Mouse (Mus musculus) myocyte (in vitro differentiated cells): ENCODE data around the gene Ddx60. TPM values are rescaled to one million over a fixed set of nuclear protein-coding genes. Genes with fewer than 3 reads are reported as not detected.
"Not testable (repeated sequence)": the region's sequence is repeated elsewhere in the genome, so short reads cannot be mapped to it uniquely, and the experiment has no call there.

Experiments
- H3K27me3 ChIP-seq: one replicate; pipeline ENCODE4 v1.6.1; 2011; ENCODE audit not compliant: control insufficient read depth, insufficient read depth, insufficient read length
- H3K36me3 ChIP-seq: one replicate; pipeline ENCODE4 v1.6.1; 2011; ENCODE audit not compliant: control insufficient read depth, insufficient read depth
- H3K4me2 ChIP-seq: one replicate; pipeline ENCODE4 v1.6.1; 2011; ENCODE audit warnings: low read depth, control low read depth
- H3K4me3 ChIP-seq: one replicate; pipeline ENCODE4 v1.5.1; 2011; ENCODE audit warnings: mild to moderate bottlenecking, control low read depth, moderate library complexity
- H3K79me2 ChIP-seq: one replicate; pipeline ENCODE4 v1.6.1; 2011; ENCODE audit not compliant: control insufficient read depth, insufficient read depth
- H3ac ChIP-seq: one replicate; pipeline ENCODE4 v1.6.1; 2011; ENCODE audit not compliant: control insufficient read depth, insufficient read length
- CEBPB ChIP-seq: IDR thresholded peaks from 2 replicates; pipeline ENCODE4 v1.6.1; 2011; ENCODE audit warnings: mild to moderate bottlenecking, moderate library complexity; ENCODE audit not compliant: poor library complexity, insufficient read depth, severe bottlenecking
- E2F4 ChIP-seq: IDR thresholded peaks from one replicate; pipeline ENCODE4 v1.6.1; 2011; ENCODE audit warnings: mild to moderate bottlenecking, control low read depth, moderate library complexity; ENCODE audit not compliant: insufficient read depth
- MAX ChIP-seq: IDR thresholded peaks from one replicate; pipeline ENCODE4 v1.6.1; 2011; ENCODE audit warnings: low read depth, mild to moderate bottlenecking, control low read depth
- MYOD1 ChIP-seq, 3 experiments: IDR thresholded peaks; one replicate each; pipeline ENCODE4 v1.6.1; 2011; ENCODE audit warnings: control low read depth in 2 of 3, low read depth in 2 of 3, mild to moderate bottlenecking in 2 of 3, moderate library complexity in 1 of 3; ENCODE audit not compliant: insufficient read length in 2 of 3, control insufficient read depth in 1 of 3
- MYOG ChIP-seq, 3 experiments: IDR thresholded peaks; one replicate each; pipeline ENCODE4 v1.6.1; 2011; ENCODE audit warnings: control low read depth in 2 of 3, low read depth in 2 of 3, mild to moderate bottlenecking in 2 of 3; ENCODE audit not compliant: insufficient read length in 2 of 3, control insufficient read depth in 1 of 3, insufficient read depth in 1 of 3
- POLR2A ChIP-seq: IDR thresholded peaks from one replicate; pipeline ENCODE4 v1.6.1; 2011; ENCODE audit warnings: low read depth, mild to moderate bottlenecking, control low read depth, moderate library complexity; ENCODE audit not compliant: insufficient read length
- POLR2AphosphoS2 ChIP-seq: IDR thresholded peaks from one replicate; pipeline ENCODE4 v1.6.1; 2011; ENCODE audit warnings: low read depth, control low read depth; ENCODE audit not compliant: insufficient read length
- REST ChIP-seq: IDR thresholded peaks from one replicate; pipeline ENCODE4 v1.6.1; 2011; ENCODE audit warnings: mild to moderate bottlenecking, control low read depth, moderate library complexity; ENCODE audit not compliant: insufficient read depth, insufficient read length
- SRF ChIP-seq: IDR thresholded peaks from one replicate; pipeline ENCODE4 v1.6.1; 2011; ENCODE audit warnings: low read depth; ENCODE audit not compliant: control insufficient read depth, insufficient read length
- TCF12 ChIP-seq: IDR thresholded peaks from one replicate; pipeline ENCODE4 v1.6.1; 2011; ENCODE audit warnings: mild to moderate bottlenecking, control low read depth; ENCODE audit not compliant: poor library complexity, insufficient read depth, severe bottlenecking
- TCF3 ChIP-seq: IDR thresholded peaks from one replicate; pipeline ENCODE4 v1.6.1; 2011; ENCODE audit warnings: low read depth, control low read depth; ENCODE audit not compliant: insufficient read length
- USF1 ChIP-seq: IDR thresholded peaks from one replicate; pipeline ENCODE4 v1.6.1; 2011; ENCODE audit warnings: low read depth, mild to moderate bottlenecking, control low read depth, moderate library complexity
- polyA plus RNA-seq: library from polyadenylated mRNA; unstranded; fragments of >200 nt; fragmentation: generic; extraction: Trizol; gene quantifications from one replicate; pipeline ENCODE4 v1.2.1, GENCODE M21; 2012; ENCODE audit warnings: missing spikeins

Ddx60 gene
- polyA plus RNA-seq, 1 experiment = 0.04 TPM

DNA sequence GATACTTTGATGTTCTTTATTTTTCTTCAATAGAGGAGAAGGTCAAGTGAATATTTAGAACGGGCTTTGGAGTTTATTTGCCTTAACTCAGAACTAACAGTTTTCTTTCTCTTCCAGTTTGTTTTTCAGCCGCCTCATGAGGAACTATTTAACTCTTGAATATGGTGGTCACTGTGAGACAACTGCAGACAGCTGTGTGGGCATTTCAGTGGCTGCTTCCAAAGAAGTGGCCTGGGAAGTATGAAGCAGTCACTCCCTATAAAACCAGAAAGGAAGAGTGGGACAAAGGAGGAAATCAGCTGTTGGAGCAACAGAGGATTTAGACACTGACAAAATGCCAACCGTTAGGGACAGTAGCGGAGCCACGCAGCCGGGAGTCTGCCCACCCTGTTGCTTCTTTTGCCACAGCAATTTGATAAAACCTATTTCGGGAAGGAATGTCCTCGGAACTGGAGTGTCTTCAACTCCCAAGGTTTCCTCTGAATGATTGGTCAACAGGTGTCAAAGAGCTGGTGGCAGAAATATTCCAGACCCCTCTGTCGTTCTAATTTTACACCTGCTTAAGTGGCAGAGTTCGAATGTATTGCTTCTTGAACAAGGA is 6.3 kb upstream of the Ddx60 start:
- no peak overlapping the region for H3K4me3 ChIP-seq
- H3K36me3 ChIP-seq = no peaks in the 10 kb centered on the region
- H3K4me2 ChIP-seq = peak overlapping the region; percentile 68
- H3ac ChIP-seq = no peak overlapping the region
- TF ChIP-seq TCF12 (peak; percentile 83), USF1 (no peak), MYOD1 (IDR thresholded peaks at IDR 0.05; ENCODE audit: control insufficient read depth in 1 of 3, insufficient read length in 2 of 3, low read depth in 2 of 3) (peak in 2 of 3 experiments; percentile 80 to 93), MAX (no peak), SRF (peak; percentile 26), E2F4 (no peak), MYOG (IDR thresholded peaks at IDR 0.05; ENCODE audit: control insufficient read depth in 1 of 3, insufficient read depth in 1 of 3, insufficient read length in 2 of 3, low read depth in 2 of 3) (peak; percentile 26 to 95 (median 89)), TCF3 (peak; percentile 19), POLR2AphosphoS2 (no peak)
- no peaks in the 10 kb centered on the region for H3K79me2 ChIP-seq
- H3K27me3 ChIP-seq = no peaks in the 10 kb centered on the region

DNA sequence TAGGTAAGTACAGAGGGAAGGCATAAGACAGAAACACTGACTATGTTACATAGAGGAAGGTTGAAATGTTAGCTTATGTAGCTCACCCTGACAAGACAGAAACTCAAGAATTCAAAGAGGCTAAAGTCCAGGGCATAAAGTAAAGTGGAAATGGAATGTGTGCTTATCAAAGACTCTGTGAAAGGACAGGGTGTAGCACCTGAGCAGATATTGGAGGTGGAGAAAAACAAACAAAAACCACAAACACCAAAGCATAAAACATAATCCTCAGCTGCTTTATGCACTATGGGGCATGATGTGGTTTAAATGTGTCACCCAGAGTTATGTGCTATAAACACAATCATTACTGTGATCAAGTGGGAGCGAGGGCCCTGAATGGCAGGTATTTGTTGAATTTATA is 3.4 kb upstream of the Ddx60 start:
- TF ChIP-seq MYOG (IDR thresholded peaks at IDR 0.05; ENCODE audit: control insufficient read depth in 1 of 3, insufficient read depth in 1 of 3, insufficient read length in 2 of 3, low read depth in 2 of 3) (peak in 1 of 3 experiments; percentile 15), SRF (no peak), POLR2AphosphoS2 (no peak), E2F4 (no peak), TCF3 (peak; percentile 15), REST (no peak), USF1 (no peak), CEBPB (no peak), POLR2A (no peak), MAX (no peak), MYOD1 (IDR thresholded peaks at IDR 0.05; ENCODE audit: control insufficient read depth in 1 of 3, insufficient read length in 2 of 3, low read depth in 2 of 3) (peak in 1 of 3 experiments; percentile 47), TCF12 (peak; percentile 60)
- Histone ChIP-seq H3K4me2 (no peak overlapping the region), H3K27me3 (no peaks in the 10 kb centered on the region), H3K79me2 (no peaks in the 10 kb centered on the region), H3K4me3 (no peak overlapping the region), H3ac (no peak overlapping the region), H3K36me3 (no peaks in the 10 kb centered on the region)

DNA sequence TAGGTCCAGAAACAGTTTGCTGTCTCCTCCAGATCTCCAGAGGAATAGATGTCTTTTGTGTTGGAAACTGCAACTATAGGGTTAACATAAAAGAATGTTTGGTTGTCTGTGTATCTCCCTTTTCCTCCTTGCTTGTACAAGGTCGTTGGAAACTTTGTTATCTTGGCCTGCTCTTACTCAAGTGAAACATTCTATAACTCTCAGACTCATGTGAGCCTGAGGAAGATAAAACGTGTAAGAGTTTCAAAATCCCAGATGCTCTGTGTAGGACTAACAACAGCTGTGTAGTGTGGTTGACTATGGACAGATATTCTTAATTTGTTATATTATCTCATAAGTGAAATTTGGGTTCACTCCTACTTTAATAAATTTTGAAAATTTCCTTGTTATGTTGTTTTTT is 5.4 kb downstream of the Ddx60 start:
- TF ChIP-seq E2F4 (no peak), SRF (no peak), POLR2A (no peak), POLR2AphosphoS2 (no peak), MYOG (IDR thresholded peaks at IDR 0.05; ENCODE audit: control insufficient read depth in 1 of 3, insufficient read depth in 1 of 3, insufficient read length in 2 of 3, low read depth in 2 of 3) (no peak), CEBPB (no peak), REST (no peak), MYOD1 (IDR thresholded peaks at IDR 0.05; ENCODE audit: control insufficient read depth in 1 of 3, insufficient read length in 2 of 3, low read depth in 2 of 3) (no peak), TCF3 (no peak), TCF12 (no peak), MAX (no peak), USF1 (no peak)
- no peak overlapping the region for H3K4me2 ChIP-seq
- no peak overlapping the region for H3ac ChIP-seq
- no peaks in the 10 kb centered on the region for H3K79me2 ChIP-seq
- no peaks in the 10 kb centered on the region for H3K36me3 ChIP-seq
- H3K27me3 ChIP-seq = no peaks in the 10 kb centered on the region
- no peak overlapping the region for H3K4me3 ChIP-seq

DNA sequence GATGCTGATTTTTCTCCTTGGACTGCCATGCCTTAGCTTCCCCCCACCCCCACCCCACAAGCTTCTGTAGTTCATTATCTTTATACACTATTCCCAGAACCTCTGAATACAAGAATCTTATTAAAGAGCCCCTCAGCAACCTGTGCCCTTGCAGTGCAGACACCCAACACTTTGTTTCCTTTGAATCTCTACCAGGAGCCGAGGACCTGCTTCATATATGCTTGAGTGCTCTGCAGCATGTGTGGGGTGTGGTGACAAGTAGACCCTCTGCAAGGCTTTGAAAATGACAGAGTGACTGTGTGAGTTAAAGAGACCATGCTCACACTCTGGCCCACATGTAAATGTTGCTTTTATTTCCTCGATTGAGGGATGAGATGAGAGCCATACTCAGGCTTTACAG is 9.7 kb downstream of the Ddx60 start:
- Histone ChIP-seq H3K27me3 (no peaks in the 10 kb centered on the region), H3K4me3 (no peak overlapping the region)
- TF ChIP-seq E2F4 (no peak), MAX (no peak), REST (no peak), SRF (no peak), MYOD1 (IDR thresholded peaks at IDR 0.05; ENCODE audit: control insufficient read depth in 1 of 3, insufficient read length in 2 of 3, low read depth in 2 of 3) (no peak), POLR2AphosphoS2 (no peak), TCF3 (no peak), MYOG (IDR thresholded peaks at IDR 0.05; ENCODE audit: control insufficient read depth in 1 of 3, insufficient read depth in 1 of 3, insufficient read length in 2 of 3, low read depth in 2 of 3) (no peak), USF1 (no peak), TCF12 (no peak), CEBPB (no peak), POLR2A (no peak)

DNA sequence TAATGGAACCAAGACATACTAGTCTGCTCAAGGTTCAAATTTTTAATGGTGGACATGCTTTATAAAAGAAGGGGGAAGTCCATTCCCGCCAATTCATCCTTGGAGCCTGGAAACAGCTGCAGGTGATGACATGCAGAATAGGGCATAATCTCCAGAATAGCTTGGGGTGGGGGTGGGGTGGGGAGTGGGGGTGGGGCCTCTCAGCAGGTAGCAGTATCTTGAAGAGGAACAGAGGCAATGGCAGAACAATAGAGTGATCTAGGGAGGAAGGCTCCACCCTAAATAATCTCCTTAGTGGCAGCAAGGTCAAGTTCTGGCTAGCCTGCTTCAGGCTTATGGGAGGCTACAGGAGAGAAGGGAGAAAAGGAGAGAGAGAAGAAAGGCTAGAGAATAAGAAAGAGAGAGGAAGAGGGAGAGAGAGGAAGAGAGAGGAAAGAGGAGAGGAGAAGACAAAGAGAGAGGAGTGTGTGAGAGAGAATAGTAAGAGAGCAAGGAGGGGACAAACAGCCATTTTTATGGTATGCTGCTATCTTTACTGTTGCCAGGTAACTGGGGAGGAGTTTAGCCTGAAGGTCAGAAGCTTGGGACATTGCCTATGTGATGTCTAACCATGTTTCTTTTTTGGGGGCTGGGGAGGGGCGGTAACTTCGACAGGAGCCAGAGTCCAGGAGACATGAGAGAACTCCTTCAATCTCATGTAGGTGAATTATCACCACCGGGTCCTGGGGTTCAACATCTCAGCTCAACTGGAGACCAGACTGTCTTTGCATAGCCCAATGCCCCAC is 36.9 kb downstream of the Ddx60 start:
- H3K4me2 ChIP-seq, H3K4me3 ChIP-seq, H3K36me3 ChIP-seq, H3K79me2 ChIP-seq, H3ac ChIP-seq, H3K27me3 ChIP-seq: not testable (repeated sequence)

More for the DNA sequence above, 9.7 kb downstream of the Ddx60 start:
- Histone ChIP-seq H3K79me2 (no peaks in the 10 kb centered on the region), H3ac (no peak overlapping the region), H3K36me3 (no peaks in the 10 kb centered on the region), H3K4me2 (no peak overlapping the region)
